Mouse (Mus musculus) liver, embryonic 14.5 days (tissue): ENCODE results near the gene Pglyrp2.

Experiments
- CTCF ChIP-seq: IDR thresholded peaks from 2 replicates; pipeline ENCODE4 v1.5.1; 2016; ENCODE audit warnings: antibody characterized with exemption, low read depth, control low read depth
- EP300 ChIP-seq: IDR thresholded peaks from 2 replicates; pipeline ENCODE4 v1.6.1; 2016; ENCODE audit warnings: antibody characterized with exemption, low read depth

DNA sequence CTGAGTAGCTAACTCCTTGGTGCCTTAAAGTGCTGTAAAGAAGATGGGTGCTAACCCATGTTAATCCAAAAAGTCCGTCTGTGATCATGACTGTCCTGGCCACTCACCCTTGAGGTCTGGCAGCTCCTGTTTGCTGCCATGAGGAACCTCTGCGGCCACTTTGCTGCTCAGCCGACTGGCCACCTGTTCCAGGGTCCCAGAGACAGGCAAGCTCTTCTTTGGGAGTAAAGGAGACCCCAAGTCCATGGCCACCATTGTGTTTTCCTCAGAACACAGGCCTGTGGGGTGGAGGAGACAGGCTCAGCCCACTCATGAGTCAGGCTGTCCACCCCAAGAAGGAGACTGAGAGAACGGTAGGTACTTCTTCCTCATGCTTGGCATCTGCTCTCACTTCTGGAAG is 61.3 kb downstream of the Pglyrp2 start:
- no peak for TF ChIP-seq CTCF
- no peak for TF ChIP-seq EP300
